Mouse (Mus musculus) embryonic fibroblast, embryonic 13.5 days (primary cell): Measurements from ENCODE around the gene Foxd1. TPM values are rescaled to one million over a fixed set of nuclear protein-coding genes. Genes with fewer than 3 reads are reported as not detected.

Experiments used
- H3K27ac ChIP-seq: 2 replicates; pipeline ENCODE4 v1.5.1; 2012; ENCODE audit warnings: low read length, control low read depth, inconsistent platforms; ENCODE audit not compliant: insufficient read depth
- H3K4me1 ChIP-seq: 2 replicates; pipeline ENCODE4 v1.6.1; 2011; ENCODE audit warnings: low read length; ENCODE audit not compliant: control insufficient read depth, insufficient read depth
- H3K4me3 ChIP-seq: 2 replicates; pipeline ENCODE4 v1.5.1; 2011; ENCODE audit warnings: mild to moderate bottlenecking, control low read depth, low read length; ENCODE audit not compliant: insufficient read depth
- CTCF ChIP-seq: IDR thresholded peaks from 2 replicates; pipeline ENCODE4 v1.5.1; 2011; ENCODE audit warnings: mild to moderate bottlenecking, control low read depth, low read length, moderate library complexity, borderline replicate concordance; ENCODE audit not compliant: insufficient read depth
- POLR2A ChIP-seq: IDR thresholded peaks from 2 replicates; pipeline ENCODE4 v1.6.1; 2011; ENCODE audit warnings: low read depth, mild to moderate bottlenecking, control low read depth, low read length, moderate library complexity
- polyA plus RNA-seq: library from polyadenylated mRNA; stranded (reverse); fragments of >200 nt; gene quantifications from 2 replicates; pipeline ENCODE4 v1.2.4, GENCODE M21; 2011; ENCODE audit warnings: low read depth; ENCODE audit not compliant: missing spikeins, insufficient read length

Gene Foxd1
- polyA plus RNA-seq, 1 experiment = 5.9 TPM

DNA sequence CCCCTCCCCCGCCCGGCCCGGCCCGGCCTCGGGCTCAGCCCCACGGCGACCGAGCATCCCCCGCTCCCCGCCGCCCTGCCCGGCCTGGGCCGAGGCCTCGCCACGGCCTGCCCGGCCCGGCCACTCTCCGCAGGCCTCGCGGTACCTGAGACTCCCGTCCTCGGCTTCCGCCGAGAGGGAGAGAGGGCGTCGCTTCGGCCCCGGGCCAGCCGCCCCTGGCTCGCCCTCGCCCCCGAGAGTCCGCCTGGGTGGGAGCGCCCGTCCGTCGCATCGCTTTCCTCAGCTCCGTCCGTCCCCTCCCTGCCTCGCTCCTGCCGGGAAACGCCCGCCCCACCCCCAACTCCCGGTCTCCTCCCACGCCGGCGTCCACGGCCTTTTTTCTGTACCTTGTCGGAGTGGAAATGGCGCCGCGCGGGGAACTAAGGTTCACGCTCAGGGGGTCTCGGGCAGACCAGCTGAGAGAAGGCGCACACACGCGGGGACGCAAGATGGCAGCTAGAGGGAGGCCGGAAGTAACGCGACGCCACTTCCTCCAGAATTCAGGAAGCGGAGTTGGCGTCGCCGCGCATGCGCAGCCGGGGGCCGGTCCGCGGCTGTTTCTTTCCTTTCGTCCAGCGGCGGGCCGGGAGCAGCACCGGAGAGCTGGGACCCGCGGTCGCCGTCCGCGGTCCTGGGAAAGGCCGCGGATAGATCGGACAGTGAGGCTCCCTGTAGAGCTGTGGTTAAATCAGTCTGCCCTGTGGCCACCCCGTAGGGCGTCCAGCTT is 37.4 kb upstream of the Foxd1 start, which contains the start of gene Btf3:
Gene Btf3, minus strand, starts transcription at position 527 of the 766 bp plus-strand sequence.
- Histone ChIP-seq H3K4me1 (no peaks in the 10 kb centered on the region; the same call in none of the 2 replicates), H3K27ac (peak within 1 kb of the TSS; percentile 60), H3K4me3 (peak within 1 kb of the TSS; percentile 83)
- TF ChIP-seq POLR2A = peak; percentile 68; the same call in 1 of the 2 replicates
- no peak for TF ChIP-seq CTCF

DNA sequence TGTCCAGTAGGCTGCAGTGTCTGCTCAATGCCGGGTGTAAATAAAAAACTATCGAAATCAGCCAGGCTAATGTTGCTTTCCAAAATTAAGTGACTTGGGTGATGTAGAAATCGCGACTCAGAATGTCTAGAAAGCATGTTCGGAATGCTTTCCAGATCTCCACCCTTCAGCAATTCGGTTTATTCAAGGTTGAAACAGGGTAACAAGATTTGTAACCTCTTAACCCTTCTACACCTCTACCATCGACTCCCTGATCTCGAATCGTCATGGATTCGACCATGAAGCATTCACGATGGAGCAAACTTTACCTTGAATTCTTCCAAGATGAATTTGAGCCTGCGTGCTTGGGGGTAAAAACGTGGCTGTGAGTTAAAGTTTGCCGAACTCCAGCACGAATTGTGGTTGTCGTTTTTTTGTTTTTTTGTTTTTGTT is 36.8 kb upstream of the Foxd1 start:
- Histone ChIP-seq H3K27ac (peak overlapping the region; percentile 60), H3K4me1 (no peaks in the 10 kb centered on the region; the same call in none of the 2 replicates), H3K4me3 (peak overlapping the region; percentile 83)
- TF ChIP-seq POLR2A (no peak), CTCF (no peak)

DNA sequence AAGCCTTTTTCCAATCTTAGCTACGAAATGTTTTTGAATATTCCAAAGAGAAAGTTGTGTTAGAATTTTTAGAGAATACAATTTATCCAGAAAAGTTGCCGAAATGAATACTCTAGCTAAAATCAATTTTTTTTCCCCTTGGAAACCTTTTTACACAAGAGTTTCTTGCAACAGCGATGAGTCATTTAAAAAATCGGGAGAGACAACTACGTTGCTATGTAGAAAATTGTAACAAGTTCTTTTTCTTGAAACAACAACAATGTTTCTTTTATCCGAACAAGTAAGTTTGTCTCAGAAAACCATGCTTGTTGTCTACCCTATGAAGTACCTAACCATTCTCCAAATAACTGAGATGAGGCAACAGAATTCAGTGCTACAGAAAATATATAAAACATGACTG is 36.1 kb upstream of the Foxd1 start:
- no peak overlapping the region for H3K27ac ChIP-seq
- H3K4me3 ChIP-seq = no peak overlapping the region
- H3K4me1 ChIP-seq = no peaks in the 10 kb centered on the region; the same call in none of the 2 replicates
- no peak for TF ChIP-seq CTCF
- TF ChIP-seq POLR2A = no peak

DNA sequence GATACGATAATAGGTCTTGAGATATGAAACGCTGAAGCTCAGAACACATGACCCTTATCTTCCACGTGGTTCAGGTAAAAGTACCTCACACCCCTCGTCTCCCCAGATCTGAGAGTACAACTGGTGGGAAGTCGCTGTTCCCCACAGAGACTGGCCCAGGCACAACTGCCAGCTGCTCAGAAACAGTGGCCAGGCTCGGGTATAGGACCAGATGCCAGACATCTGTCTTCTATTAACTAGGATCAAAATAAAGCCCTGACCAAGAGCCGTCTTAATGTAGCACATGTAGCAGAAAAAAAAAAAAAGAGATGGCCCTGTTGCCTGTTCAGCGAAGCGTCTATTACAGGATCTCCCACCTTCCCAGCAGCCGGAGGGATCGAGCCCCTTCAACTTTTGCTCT is 29.0 kb upstream of the Foxd1 start:
- TF ChIP-seq POLR2A = no peak
- TF ChIP-seq CTCF = no peak

DNA sequence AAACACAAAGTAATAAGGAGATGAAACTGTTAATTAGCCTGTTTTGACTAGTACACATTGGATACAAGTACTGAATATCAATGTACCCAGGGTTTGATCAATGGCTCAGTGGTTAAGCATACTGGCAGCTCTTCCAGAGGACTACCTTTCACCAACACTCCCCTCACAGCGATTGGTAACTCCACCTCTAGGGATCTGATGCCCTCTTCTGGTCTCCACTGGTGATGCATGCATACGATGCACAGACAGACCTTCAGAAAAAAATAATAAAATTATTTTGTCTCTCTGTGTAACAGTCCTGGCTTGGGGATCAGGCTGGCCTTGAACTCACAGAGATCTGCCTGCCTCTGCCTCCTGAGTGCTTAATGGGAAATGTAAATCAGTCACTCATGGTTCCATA is 21.9 kb upstream of the Foxd1 start:
- H3K4me3 ChIP-seq = no peak overlapping the region
- no peaks in the 10 kb centered on the region for H3K4me1 ChIP-seq
- TF ChIP-seq POLR2A (no peak), CTCF (peak; percentile 19; the same call in 1 of the 2 replicates)
- H3K27ac ChIP-seq = no peak overlapping the region

More for the DNA sequence above, 29.0 kb upstream of the Foxd1 start:
- Histone ChIP-seq H3K4me1 (no peaks in the 10 kb centered on the region), H3K4me3 (no peak overlapping the region), H3K27ac (no peak overlapping the region)

DNA sequence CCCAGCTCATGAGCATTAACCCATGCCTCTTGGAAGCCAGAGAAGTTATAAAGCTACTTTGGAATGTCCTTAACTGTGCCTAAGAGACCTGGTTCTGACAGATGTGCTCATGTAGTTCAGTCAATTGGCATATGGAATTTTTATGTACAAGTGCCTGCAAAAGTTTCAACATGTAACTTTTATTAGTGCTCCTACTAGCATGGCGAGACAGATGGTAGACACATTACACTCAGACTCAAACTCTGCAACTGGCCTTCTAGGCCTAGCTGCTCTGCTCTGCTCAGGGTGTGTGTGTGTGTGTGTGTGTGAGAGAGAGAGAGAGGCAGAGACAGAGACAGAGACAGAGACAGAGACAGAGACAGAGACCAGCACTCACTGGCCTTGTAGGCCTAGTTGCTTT is 17.8 kb upstream of the Foxd1 start:
- Histone ChIP-seq H3K27ac (no peak overlapping the region), H3K4me1 (no peaks in the 10 kb centered on the region), H3K4me3 (no peak overlapping the region)
- TF ChIP-seq CTCF (no peak), POLR2A (no peak)

DNA sequence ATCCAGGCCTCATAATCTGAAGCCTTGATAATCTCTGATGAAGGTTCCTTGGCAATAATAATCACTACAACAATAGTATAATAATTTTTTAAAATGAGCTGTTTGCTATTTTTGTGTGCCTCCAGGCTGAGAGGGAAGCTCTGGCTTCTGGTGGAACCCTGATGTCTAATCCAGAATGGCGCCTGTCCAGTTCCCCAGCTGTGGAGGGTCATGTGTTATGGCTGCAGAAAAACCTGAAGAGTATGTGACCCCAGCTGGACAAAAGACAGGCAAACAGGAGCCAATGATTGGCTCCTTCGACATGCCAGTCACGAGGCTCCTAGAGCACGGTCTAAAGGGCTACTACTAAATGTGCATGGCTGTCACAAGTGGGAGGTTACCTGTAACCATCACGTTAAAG is 13.5 kb upstream of the Foxd1 start:
- TF ChIP-seq POLR2A (no peak), CTCF (no peak)
- H3K4me1 ChIP-seq = no peaks in the 10 kb centered on the region
- no peak overlapping the region for H3K27ac ChIP-seq
- H3K4me3 ChIP-seq = no peak overlapping the region

DNA sequence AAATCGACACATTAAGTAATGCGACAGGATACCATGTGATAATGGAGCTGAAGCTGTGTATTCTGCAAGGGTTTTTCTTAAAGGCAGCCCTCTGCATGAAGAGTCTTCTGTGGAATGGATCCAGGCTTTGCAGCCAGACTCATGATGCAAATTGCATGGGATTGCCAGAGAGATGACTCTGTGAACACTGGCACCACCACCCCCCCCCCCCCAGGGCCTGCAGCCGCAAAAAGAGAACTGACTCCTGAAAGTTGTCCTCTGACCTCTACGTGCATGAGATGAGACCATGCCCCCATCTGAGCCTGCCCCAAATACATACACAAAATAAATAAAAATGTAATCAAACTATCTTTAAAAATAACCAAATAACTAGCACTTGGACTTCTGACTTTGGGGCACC is 4.6 kb upstream of the Foxd1 start:
- Histone ChIP-seq H3K27ac (no peak overlapping the region), H3K4me1 (no peaks in the 10 kb centered on the region), H3K4me3 (no peak overlapping the region)
- TF ChIP-seq CTCF = no peak
- TF ChIP-seq POLR2A = no peak

DNA sequence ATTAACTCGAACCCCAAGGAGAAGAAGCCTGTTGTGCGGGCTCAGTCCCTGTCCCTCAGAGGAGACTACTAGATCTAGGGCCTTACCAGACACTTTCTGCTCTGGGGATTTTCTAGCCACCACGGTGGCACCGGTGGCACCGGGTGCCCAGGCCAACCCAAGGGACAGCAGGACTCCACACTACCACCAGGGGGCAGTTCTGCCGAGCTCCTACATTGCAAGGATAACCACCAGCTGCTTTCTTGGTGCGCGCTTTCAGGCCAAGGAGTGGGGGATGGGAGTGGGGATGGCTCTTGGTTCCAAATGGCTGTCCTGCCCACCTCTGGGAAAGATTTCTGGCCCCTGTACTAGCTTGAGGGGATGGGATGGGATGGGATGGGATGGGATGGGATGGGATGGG is 2.5 kb upstream of the Foxd1 start:
- no peak for TF ChIP-seq POLR2A
- no peak for TF ChIP-seq CTCF
- H3K4me3 ChIP-seq = no peak overlapping the region
- H3K4me1 ChIP-seq = no peaks in the 10 kb centered on the region; the same call in 1 of the 2 replicates
- H3K27ac ChIP-seq = no peak overlapping the region

DNA sequence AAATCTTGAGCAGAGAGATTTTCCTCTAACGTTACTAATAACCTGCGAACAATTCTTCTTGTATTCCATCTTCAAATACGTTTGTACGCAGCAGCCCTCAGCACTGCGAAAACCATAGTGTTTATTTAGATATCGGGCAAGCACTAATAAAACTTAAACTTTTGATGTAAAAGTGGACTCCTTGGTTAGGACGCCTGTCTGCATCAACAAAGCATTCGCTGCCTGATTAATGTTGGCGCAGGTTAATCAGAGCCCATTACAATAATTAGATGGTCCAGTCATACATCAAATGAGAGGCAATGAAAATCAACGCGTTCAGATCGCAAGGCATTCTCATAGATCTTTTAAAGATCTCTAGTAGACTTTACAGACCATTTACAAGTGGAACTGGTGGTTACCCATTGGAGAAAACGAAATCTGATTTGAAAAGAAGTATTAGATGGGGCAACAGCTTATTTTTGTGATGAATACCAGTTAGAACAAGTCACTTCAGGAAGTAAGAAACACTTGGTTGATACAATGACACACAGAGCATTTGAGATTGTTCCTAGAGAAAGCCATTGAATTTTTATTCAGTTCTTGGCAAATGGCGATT is 1.6 kb upstream of the Foxd1 start:
- TF ChIP-seq CTCF (no peak), POLR2A (no peak)
- Histone ChIP-seq H3K4me3 (no peak overlapping the region), H3K27ac (no peak overlapping the region), H3K4me1 (no peaks in the 10 kb centered on the region; the same call in 1 of the 2 replicates)
